ENCODE assay signal across 24 mouse cellular contexts in the genomic region with DNA sequence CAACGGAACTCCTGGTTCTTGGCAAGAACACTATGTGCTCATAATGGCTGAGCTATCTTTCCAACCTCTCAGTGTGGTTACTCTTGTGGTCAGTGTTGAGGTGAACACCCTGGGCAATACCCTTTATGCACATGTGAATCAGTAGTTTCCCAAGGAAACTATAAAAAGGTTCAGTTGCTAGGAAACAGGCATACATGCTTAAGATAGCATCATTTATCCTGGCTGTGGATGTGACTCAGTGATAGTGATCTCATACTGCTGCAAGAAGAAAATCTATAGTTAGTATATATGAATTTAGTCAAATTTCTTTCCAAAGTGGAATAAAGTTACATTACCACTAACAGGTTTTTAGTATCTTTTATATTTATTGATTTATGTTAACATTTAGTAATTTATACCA.
"Had no signal": no experiment of that assay in that cellular context is flagged by ENCODE, and none has a peak within 500 bp of the region (broad histone marks: within the 10 kb centered on the region; RNA-seq: fewer than 3 reads in every experiment).

No protein-coding gene starts in this region.

- ATAC-seq: hindbrain, postnatal 0 days; intestine, embryonic 16.5 days had no signal

- H3K4me2 ChIP-seq: heart, embryonic 11.5 days; heart, embryonic 13.5 days; heart, embryonic 15.5 days; hindbrain, embryonic 13.5 days; hindbrain, embryonic 15.5 days; limb, embryonic 12.5 days; liver, embryonic 11.5 days had no signal

- H3K36me3 ChIP-seq: heart, embryonic 13.5 days; heart, embryonic 15.5 days; hindbrain, embryonic 13.5 days; hindbrain, embryonic 15.5 days; limb, embryonic 10.5 days; limb, embryonic 12.5 days had no signal

- H3K4me3 ChIP-seq: heart, adult 2 months; heart, embryonic 13.5 days; heart, embryonic 15.5 days; hindbrain, embryonic 13.5 days; hindbrain, embryonic 15.5 days; layer of hippocampus, adult 2 months; left cerebral cortex, adult 2 months; limb, embryonic 10.5 days; limb, embryonic 12.5 days had no signal

- H3K9me3 ChIP-seq: heart, embryonic 13.5 days; heart, embryonic 15.5 days; hindbrain, embryonic 13.5 days; hindbrain, embryonic 15.5 days; limb, embryonic 10.5 days; limb, embryonic 12.5 days had no signal

- H3K27ac ChIP-seq: heart, adult 2 months; heart, embryonic 13.5 days; heart, embryonic 15.5 days; hindbrain, embryonic 13.5 days; hindbrain, embryonic 15.5 days; hindbrain, postnatal 0 days; layer of hippocampus, adult 2 months; left cerebral cortex, adult 2 months; limb, embryonic 10.5 days; limb, embryonic 12.5 days had no signal

- H3K4me1 ChIP-seq: heart, embryonic 13.5 days; heart, embryonic 15.5 days; hindbrain, embryonic 13.5 days; hindbrain, embryonic 15.5 days; limb, embryonic 10.5 days; limb, embryonic 12.5 days had no signal

- H3K27me3 ChIP-seq: heart, embryonic 13.5 days; heart, embryonic 15.5 days; hindbrain, embryonic 13.5 days; hindbrain, embryonic 15.5 days; limb, embryonic 12.5 days had no signal

- H3K9ac ChIP-seq: heart, embryonic 13.5 days; heart, embryonic 15.5 days; hindbrain, embryonic 13.5 days; hindbrain, embryonic 15.5 days; limb, embryonic 12.5 days had no signal

- DNase-seq: gastrocnemius, postnatal 14 days; gastrocnemius, postnatal 36 days; heart, adult 11 months; heart, adult 2 months; heart, postnatal 14 days; heart, postnatal 36 days; kidney, adult 18-20 months; kidney, adult 8-10 months; kidney, postnatal 10 days; kidney, postnatal 25 days; kidney, postnatal 4 days; liver had no signal
